Mouse (Mus musculus) lung, embryonic 16.5 days (tissue): Measurements from ENCODE around the gene Pcp2. TPM values are rescaled to one million over a fixed set of nuclear protein-coding genes. Genes with fewer than 3 reads are reported as not detected.
A peak's percentile ranks its signal among the peaks of the same experiment; 100 is the strongest.

Source experiments
- ATAC-seq: fragments of 200-750 bp; cut with Nextera tagmentation; 2 replicates; pipeline ENCODE4 v1.8.0; 2017; ENCODE audit warnings: low read depth, mild to moderate bottlenecking, moderate library complexity
- H3K27ac ChIP-seq: fragments of 300-500 bp; sonication (generic); 2 replicates; pipeline ENCODE4 v1.5.1; 2014; ENCODE audit warnings: mild to moderate bottlenecking, control low read depth, low read length
- H3K27me3 ChIP-seq: fragments of 300-500 bp; sonication (generic); 2 replicates; pipeline ENCODE4 v1.6.1; 2014; ENCODE audit warnings: low read depth, low read length, mixed read lengths; ENCODE audit not compliant: control insufficient read depth, insufficient read depth
- H3K36me3 ChIP-seq: fragments of 300-500 bp; sonication (generic); 2 replicates; pipeline ENCODE4 v1.6.1; 2014; ENCODE audit warnings: low read length; ENCODE audit not compliant: control insufficient read depth, insufficient read depth
- H3K4me1 ChIP-seq: fragments of 300-500 bp; sonication (generic); replicated peaks from 2 replicates; pipeline ENCODE4 v1.6.1; 2014; ENCODE audit warnings: low read length, mixed read lengths; ENCODE audit not compliant: control insufficient read depth, insufficient read depth
- H3K4me2 ChIP-seq: fragments of 300-500 bp; sonication (generic); 2 replicates; pipeline ENCODE4 v1.6.1; 2014; ENCODE audit warnings: low read depth, low read length, control low read depth
- H3K4me3 ChIP-seq: fragments of 300-500 bp; sonication (generic); 2 replicates; pipeline ENCODE4 v1.5.1; 2014; ENCODE audit warnings: mild to moderate bottlenecking, low read length, control low read depth
- H3K9ac ChIP-seq: fragments of 300-500 bp; sonication (generic); 2 replicates; pipeline ENCODE4 v1.6.1; 2014; ENCODE audit warnings: low read length, control low read depth
- H3K9me3 ChIP-seq: fragments of 300-500 bp; sonication (generic); 2 replicates; pipeline ENCODE4 v1.6.1; 2016; ENCODE audit warnings: low read length; ENCODE audit not compliant: control insufficient read depth
- WGBS: fragments of 180-500 bp; shearing (Covaris S2); extraction: QIAGEN DNeasy Blood & Tissue Kit; methylation state at CpG from one replicate; pipeline ENCODE4 v1.1.7; 2014; 5-methylcytosine and 5-hydroxymethylcytosine counted together
- polyA plus RNA-seq: library from polyadenylated mRNA; unstranded; fragments of >200 nt; fragmentation: Nextera tagmentation; extraction: Ambion mirVana; gene quantifications from 2 replicates; pipeline ENCODE4 v1.2.1, GENCODE M21; 2015

The Pcp2 gene
- polyA plus RNA-seq, 1 experiment from 2014 or later: 0.10 TPM

DNA sequence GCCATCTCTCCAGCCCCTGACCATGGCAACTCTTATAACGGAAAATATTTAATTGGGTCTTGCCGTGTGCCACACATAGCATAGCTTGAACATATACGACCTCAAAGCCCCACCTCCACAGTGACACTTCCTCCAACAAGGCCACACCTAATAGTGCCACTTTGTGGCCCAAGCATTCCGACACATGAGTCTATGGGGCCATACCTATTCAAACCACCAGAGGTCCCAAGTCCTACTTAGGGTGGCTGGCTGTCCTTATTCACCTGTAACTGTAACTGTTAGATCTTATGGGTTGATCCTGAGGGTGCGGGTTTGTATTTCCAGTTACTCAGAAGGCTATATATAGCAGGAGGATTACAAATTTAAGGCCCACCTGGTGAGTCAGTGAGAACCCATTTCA lies 2.7 kb upstream of the Pcp2 start:
- H3K9me3 ChIP-seq: no peaks in the 10 kb centered on the region
- no peak overlapping the region for H3K4me2 ChIP-seq
- H3K27me3 ChIP-seq: peaks cover 2% of the 10 kb centered on the region; the same call in 1 of the 2 replicates
- H3K4me3 ChIP-seq: no peak overlapping the region
- ATAC-seq: no peak
- H3K9ac ChIP-seq: no peak overlapping the region
- H3K4me1 ChIP-seq: peaks cover 7% of the 10 kb centered on the region; the same call in 1 of the 2 replicates
- no peaks in the 10 kb centered on the region for H3K36me3 ChIP-seq
- WGBS: 22% methylated on average over 5 of the region's 5 CpGs
- H3K27ac ChIP-seq: no peak overlapping the region

DNA sequence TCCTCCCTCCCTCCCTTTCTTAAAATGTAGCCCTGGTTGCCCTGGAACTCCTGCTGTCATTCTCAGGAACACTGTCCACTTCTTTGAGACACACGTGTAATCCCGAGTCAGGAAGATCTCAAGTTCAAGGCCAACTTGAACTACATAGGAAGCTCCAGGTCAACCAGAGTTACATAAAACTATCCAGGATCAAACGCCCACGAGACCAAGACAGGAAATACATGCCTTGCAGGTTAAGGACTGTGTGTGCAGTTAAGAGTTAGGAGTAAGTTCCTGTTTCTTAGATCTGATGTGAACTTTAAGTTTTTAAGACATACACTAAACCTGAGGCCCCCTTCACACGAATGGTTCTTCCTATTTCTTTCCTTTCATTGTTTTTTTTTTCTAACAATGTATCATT lies 1.6 kb upstream of the Pcp2 start:
- no peak overlapping the region for H3K27ac ChIP-seq
- no peak overlapping the region for H3K9ac ChIP-seq
- H3K4me1 ChIP-seq: peaks cover 11% of the 10 kb centered on the region
- no peak for ATAC-seq
- peaks cover 2% of the 10 kb centered on the region; the same call in 1 of the 2 replicates for H3K27me3 ChIP-seq
- H3K9me3 ChIP-seq: no peaks in the 10 kb centered on the region
- H3K36me3 ChIP-seq: no peaks in the 10 kb centered on the region
- no peak overlapping the region for H3K4me2 ChIP-seq
- WGBS: 47% methylated on average over 5 of the region's 5 CpGs
- no peak overlapping the region for H3K4me3 ChIP-seq

DNA sequence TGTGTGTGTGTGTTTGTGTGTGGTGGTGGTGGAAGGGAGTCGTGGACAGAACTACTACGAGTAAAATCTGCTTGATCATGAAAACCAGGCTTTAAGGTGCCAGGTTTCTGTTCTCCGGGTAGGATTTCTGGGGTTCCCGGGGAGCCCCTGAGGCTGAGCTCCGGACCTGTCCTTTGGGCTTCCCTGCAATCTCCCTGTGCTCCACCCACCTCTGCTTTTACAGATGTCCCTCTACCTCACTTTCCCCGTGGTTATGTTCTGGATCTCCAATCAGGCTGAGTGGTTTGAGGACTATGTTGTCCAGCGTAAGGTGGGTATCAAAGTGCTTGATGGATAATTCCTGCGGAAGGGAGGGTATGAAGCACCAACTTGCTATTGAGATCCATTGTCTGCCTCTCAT lies 3.2 kb downstream of the Pcp2 start:
- WGBS: 64% methylated on average over 8 of the region's 8 CpGs
- Histone ChIP-seq H3K4me2 (peak overlapping the region; percentile 85), H3K9ac (peak overlapping the region; percentile 79; the same call in 1 of the 2 replicates), H3K36me3 (peaks cover 9% of the 10 kb centered on the region), H3K9me3 (no peaks in the 10 kb centered on the region), H3K4me3 (peak overlapping the region; percentile 90), H3K4me1 (peaks cover 12% of the 10 kb centered on the region), H3K27ac (no peak overlapping the region), H3K27me3 (no peaks in the 10 kb centered on the region)
- no peak for ATAC-seq

DNA sequence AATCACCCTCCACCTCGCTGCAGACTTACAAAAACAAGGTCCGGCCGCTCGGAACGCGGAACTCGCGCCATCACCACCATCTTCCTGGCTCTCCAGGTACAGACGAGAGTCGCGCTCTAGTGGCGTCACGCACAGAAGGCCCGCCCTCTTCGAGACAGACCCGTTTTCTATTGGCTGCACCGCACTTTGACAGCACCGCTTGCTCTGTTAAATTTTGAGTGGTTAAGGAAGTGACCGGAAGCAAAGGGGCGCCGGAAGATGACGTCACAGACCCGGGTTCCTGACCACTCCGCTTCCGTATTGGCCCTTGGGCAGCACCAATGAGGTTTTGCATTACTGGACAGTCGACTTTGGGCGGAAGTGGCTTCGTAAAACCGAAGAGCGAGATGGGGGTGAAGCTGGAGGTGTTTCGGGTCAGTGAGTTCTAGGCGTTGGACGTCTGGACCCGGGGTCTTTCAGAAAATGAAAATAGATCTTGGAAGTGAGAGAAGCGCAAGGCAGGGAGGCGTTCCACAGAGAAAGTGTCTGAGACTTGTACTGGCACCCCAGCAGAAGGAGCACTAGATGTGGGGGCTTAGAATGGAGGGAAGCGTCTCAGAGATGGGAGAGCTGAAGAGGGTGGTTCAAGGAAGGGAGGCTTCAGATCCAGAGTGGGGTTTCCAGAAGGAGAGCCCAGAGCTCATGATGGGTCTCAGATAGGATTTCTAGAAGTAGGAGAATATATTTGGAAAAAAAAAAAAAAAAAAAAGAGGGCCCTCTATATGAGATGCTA lies 4.0 kb downstream of the Pcp2 start, which contains the start of the genes Xab2 and Pet100:
Gene Xab2 (minus strand): TSS at position 118 of the 772 bp plus-strand sequence.
Gene Pet100 (plus strand): TSS at position 350 of the 772 bp plus-strand sequence.
- Histone ChIP-seq H3K27ac (no peak within 1 kb of the TSS), H3K9ac (peak within 1 kb of the TSS; percentile 82), H3K9me3 (no peaks in the 10 kb centered on the region), H3K4me3 (peak within 1 kb of the TSS; percentile 90), H3K36me3 (peaks cover 14% of the 10 kb centered on the region), H3K4me2 (peak within 1 kb of the TSS; percentile 87), H3K4me1 (peaks cover 12% of the 10 kb centered on the region), H3K27me3 (no peaks in the 10 kb centered on the region)
- ATAC-seq: peak; percentile 99
- WGBS: under 1% methylated on average over 37 of the region's 37 CpGs

DNA sequence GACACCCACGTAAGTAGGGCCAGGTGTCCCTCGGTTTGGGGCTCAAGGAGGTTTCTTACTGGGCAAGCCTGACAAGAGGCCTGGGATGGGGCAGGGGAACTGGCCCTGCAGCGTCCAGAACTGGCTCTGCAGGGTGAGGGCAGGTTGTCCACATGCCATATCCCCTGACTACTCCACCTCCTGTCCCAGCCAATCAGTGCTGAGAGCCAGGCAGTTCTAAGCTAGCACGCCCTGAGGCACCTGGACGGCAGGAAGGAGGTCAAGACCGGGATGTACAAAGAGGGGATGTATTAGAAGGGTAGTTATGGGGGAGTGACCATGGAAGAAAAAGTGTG lies 15.6 kb downstream of the Pcp2 start:
- H3K4me1 ChIP-seq: peaks cover 4% of the 10 kb centered on the region; the same call in 1 of the 2 replicates
- no peak overlapping the region for H3K27ac ChIP-seq
- no peak overlapping the region for H3K9ac ChIP-seq
- no peak overlapping the region for H3K4me2 ChIP-seq
- H3K4me3 ChIP-seq: no peak overlapping the region
- peak; percentile 18; the same call in 1 of the 2 replicates for ATAC-seq
- no peaks in the 10 kb centered on the region for H3K9me3 ChIP-seq
- peaks cover 38% of the 10 kb centered on the region for H3K36me3 ChIP-seq
- H3K27me3 ChIP-seq: no peaks in the 10 kb centered on the region
- 75% methylated on average over 6 of the region's 6 CpGs for WGBS

DNA sequence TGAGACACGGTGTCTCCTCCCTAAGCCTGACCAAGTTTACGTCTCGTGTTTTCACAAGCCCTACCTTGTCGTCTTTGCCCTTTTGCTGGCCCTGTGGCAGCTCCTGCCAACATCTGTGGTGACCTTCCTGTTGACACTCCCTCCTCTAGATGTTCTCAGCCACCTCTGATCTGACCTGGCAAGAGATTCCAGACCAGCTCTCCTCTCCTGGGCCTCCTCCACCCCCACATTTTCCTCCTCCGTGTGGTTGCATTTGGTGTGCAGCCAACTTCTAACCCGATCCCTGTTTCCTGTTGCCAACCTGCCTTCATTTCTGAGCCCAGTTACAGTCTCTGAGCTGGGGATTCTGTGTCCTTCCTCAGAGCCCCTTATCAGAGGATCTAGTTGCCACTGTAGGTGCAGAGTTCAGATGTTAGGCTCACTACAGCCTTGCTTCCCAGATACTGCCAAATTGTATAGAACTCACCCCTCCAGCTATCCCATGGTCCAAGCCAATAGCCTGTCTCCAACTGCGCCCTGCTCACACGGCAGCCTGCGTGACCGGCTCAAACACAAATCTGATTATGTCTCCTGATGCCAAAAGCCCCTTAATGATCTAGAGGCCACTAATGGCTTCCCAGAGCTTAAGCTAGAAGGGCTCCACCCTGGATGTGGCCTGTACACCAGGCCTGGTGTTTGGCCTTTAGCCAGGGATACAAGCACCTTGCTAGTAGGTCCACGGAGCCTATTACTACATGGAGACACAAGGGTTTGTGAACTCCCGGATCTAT lies 16.1 kb downstream of the Pcp2 start:
- no peak for ATAC-seq
- peaks cover 33% of the 10 kb centered on the region for H3K36me3 ChIP-seq

DNA sequence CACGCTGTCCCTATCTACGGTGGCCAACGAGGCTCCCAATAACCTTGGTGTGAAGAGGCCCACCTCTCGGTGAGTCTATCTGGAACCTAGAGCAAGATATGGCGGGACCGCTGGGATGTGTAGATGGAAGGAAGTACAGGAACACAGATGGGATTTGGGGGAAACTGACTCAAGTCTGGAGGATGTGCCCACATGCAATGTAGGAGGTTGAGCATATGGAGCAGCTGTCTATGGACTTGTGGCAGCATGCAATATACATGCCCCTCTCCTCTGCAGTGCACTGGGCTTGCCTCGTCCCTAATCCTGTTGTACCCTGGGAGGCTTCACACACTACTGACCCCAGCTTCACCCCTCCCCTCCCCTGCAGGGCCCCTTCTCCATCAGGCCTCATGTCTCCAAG lies 17.5 kb downstream of the Pcp2 start:
- Histone ChIP-seq H3K36me3 (peaks cover 22% of the 10 kb centered on the region), H3K4me1 (peaks cover 4% of the 10 kb centered on the region; the same call in 1 of the 2 replicates), H3K4me3 (no peak overlapping the region), H3K4me2 (no peak overlapping the region), H3K9ac (no peak overlapping the region), H3K9me3 (no peaks in the 10 kb centered on the region), H3K27ac (no peak overlapping the region), H3K27me3 (no peaks in the 10 kb centered on the region)
- 86% methylated on average over 7 of the region's 7 CpGs for WGBS
- ATAC-seq: no peak

More for the DNA sequence above, 16.1 kb downstream of the Pcp2 start:
- no peak overlapping the region for H3K9ac ChIP-seq
- peaks cover 4% of the 10 kb centered on the region; the same call in 1 of the 2 replicates for H3K4me1 ChIP-seq
- H3K4me3 ChIP-seq: no peak overlapping the region
- WGBS: 76% methylated on average over 12 of the region's 12 CpGs
- no peak overlapping the region for H3K4me2 ChIP-seq
- no peaks in the 10 kb centered on the region for H3K27me3 ChIP-seq
- no peak overlapping the region for H3K27ac ChIP-seq
- H3K9me3 ChIP-seq: no peaks in the 10 kb centered on the region

DNA sequence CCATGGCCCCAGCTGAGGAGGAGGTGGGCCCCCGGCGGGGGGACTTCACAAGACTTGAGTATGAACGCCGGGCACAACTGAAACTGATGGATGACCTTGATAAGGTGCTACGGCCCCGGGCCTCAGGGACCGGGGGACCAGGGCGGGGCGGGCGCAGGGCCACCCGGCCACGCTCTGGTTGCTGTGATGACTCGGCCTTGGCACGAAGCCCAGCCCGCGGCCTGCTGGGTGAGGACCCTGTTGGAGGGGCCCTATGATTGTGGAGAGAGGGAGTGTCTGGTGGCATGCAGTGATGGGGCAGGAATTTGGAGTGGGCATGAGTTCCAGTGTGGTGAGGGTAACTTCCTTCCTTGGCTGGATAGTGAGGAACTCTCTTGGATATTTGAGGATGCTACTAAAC lies 18.8 kb downstream of the Pcp2 start:
- 57% methylated on average over 16 of the region's 16 CpGs for WGBS
- H3K27ac ChIP-seq: no peak overlapping the region
- H3K4me3 ChIP-seq: no peak overlapping the region
- H3K9me3 ChIP-seq: no peaks in the 10 kb centered on the region
- H3K9ac ChIP-seq: no peak overlapping the region
- ATAC-seq: peak; percentile 56; the same call in 1 of the 2 replicates
- H3K27me3 ChIP-seq: no peaks in the 10 kb centered on the region
- H3K4me1 ChIP-seq: peaks cover 4% of the 10 kb centered on the region; the same call in 1 of the 2 replicates
- no peak overlapping the region for H3K4me2 ChIP-seq
- peaks cover 19% of the 10 kb centered on the region for H3K36me3 ChIP-seq

DNA sequence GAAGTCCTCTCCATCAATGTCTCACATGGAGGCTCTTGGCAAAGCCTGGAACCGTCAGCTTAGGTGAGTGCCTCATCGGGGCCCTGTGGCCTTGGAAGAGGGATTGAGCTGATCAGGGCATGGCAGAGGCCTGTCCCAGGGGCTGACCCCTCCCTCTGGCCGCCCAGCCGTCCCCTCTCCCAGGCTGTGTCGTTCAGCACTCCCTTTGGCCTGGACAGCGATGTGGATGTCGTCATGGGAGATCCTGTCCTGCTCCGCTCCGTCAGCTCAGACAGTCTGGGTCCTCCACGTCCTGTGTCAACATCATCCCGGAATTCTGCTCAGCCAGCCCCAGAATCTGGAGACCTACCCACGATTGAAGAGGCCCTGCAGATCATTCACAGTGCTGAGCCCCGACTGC lies 21.9 kb downstream of the Pcp2 start:
- H3K36me3 ChIP-seq: peaks cover 2% of the 10 kb centered on the region; the same call in 1 of the 2 replicates
- WGBS: 62% methylated on average over 13 of the region's 13 CpGs

More for the DNA sequence above, 21.9 kb downstream of the Pcp2 start:
- Histone ChIP-seq H3K4me3 (no peak overlapping the region), H3K27ac (no peak overlapping the region), H3K27me3 (no peaks in the 10 kb centered on the region), H3K9ac (no peak overlapping the region), H3K9me3 (no peaks in the 10 kb centered on the region), H3K4me2 (no peak overlapping the region), H3K4me1 (peaks cover 4% of the 10 kb centered on the region; the same call in 1 of the 2 replicates)
- no peak for ATAC-seq
